15 mouse cellular contexts compared by ENCODE assay signal in the genomic region with DNA sequence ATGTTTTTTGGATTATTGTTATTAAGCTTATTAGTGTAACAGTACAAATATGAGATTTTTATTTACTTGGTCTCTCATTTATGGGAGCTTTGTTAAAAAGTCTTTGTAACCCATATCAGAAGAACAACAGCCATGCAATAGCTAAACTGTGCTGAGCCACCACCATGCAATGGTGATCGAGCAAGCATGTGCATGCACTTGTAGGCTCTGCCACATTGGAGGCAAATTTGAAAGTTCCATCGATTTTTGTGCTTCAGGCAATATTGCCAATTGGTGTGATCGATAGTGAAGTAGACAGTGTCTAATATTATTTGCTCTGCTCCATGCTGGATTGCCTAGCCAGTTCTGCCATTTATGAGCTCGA.
A peak's percentile ranks its signal among the peaks of the same experiment; 100 is the strongest.
DNase-seq lines count a peak whose midpoint lies in the region; ATAC-seq and TF ChIP-seq lines count a peak whose summit lies in the region.
"Had no signal": no experiment of that assay in that cellular context is flagged by ENCODE, and none has a peak within 500 bp of the region (broad histone marks: within the 10 kb centered on the region; RNA-seq: fewer than 3 reads in every experiment).

No protein-coding gene starts in this region.

- no peaks in the 10 kb centered on the region; the same call in 1 of the 2 replicates for H3K4me1 ChIP-seq in forebrain, embryonic 11.5 days (replicated peaks; ENCODE audit: control insufficient read depth, insufficient read depth, low read length)
- H3K4me1 ChIP-seq in forebrain, embryonic 10.5 days, result peaks cover 39% of the 10 kb centered on the region
- no peaks in the 10 kb centered on the region for H3K4me1 ChIP-seq in liver, adult 2 months (ENCODE audit: control insufficient read depth, insufficient read depth, low read length)
- H3K4me1 ChIP-seq in forebrain, embryonic 13.5 days, result peaks cover 10% of the 10 kb centered on the region

- H3K9ac ChIP-seq in forebrain, embryonic 11.5 days (ENCODE audit: low read length), result no peak overlapping the region
- H3K9ac ChIP-seq in liver, adult 2 months (ENCODE audit: low read depth, low read length), result no peak overlapping the region
- H3K9ac ChIP-seq in forebrain, embryonic 13.5 days, result no peak overlapping the region
- H3K9ac ChIP-seq: embryonic facial prominence, embryonic 13.5 days; intestine, embryonic 15.5 days; limb, embryonic 12.5 days; liver, embryonic 14.5 days; lung, embryonic 14.5 days had no signal

- H3ac ChIP-seq in myocyte (ENCODE audit: control insufficient read depth, insufficient read length), result no peak overlapping the region

- H3K4me3 ChIP-seq in forebrain, embryonic 11.5 days (ENCODE audit: low read depth, low read length), result no peak overlapping the region
- no peak overlapping the region for H3K4me3 ChIP-seq in forebrain, embryonic 10.5 days
- no peak overlapping the region for H3K4me3 ChIP-seq in liver, adult 2 months (ENCODE audit: insufficient read depth, low read depth, low read length)
- no peak overlapping the region for H3K4me3 ChIP-seq in forebrain, embryonic 13.5 days
- H3K4me3 ChIP-seq in myocyte, result no peak overlapping the region
- H3K4me3 ChIP-seq: embryonic facial prominence, embryonic 13.5 days; intestine, embryonic 15.5 days; limb, embryonic 12.5 days; megakaryocyte, embryonic 14.5 days had no signal

- 35% methylated on average over 4 of the region's 4 CpGs for WGBS in forebrain, embryonic 11.5 days
- 49% methylated on average over 4 of the region's 4 CpGs for WGBS in forebrain, embryonic 10.5 days
- 82% methylated on average over 4 of the region's 4 CpGs for WGBS in liver, adult 2 months
- 40% methylated on average over 4 of the region's 4 CpGs for WGBS in forebrain, embryonic 13.5 days

- no peaks in the 10 kb centered on the region for H3K36me3 ChIP-seq in forebrain, embryonic 11.5 days (ENCODE audit: control insufficient read depth, insufficient read depth, low read length)
- H3K36me3 ChIP-seq in forebrain, embryonic 10.5 days (replicated peaks), result no peaks in the 10 kb centered on the region
- H3K36me3 ChIP-seq in liver, adult 2 months (ENCODE audit: control insufficient read depth, insufficient read depth, low read length), result no peaks in the 10 kb centered on the region
- H3K36me3 ChIP-seq in forebrain, embryonic 13.5 days (ENCODE audit: poor library complexity, severe bottlenecking), result no peaks in the 10 kb centered on the region
- no peaks in the 10 kb centered on the region for H3K36me3 ChIP-seq in myocyte (ENCODE audit: control insufficient read depth, insufficient read depth)
- H3K36me3 ChIP-seq: embryonic facial prominence, embryonic 13.5 days; intestine, embryonic 15.5 days; limb, embryonic 12.5 days had no signal

- peaks cover 3% of the 10 kb centered on the region; the same call in 1 of the 2 replicates for H3K27me3 ChIP-seq in forebrain, embryonic 11.5 days (ENCODE audit: control insufficient read depth, insufficient read depth, low read length)
- peaks cover 26% of the 10 kb centered on the region for H3K27me3 ChIP-seq in forebrain, embryonic 10.5 days (ENCODE audit: poor library complexity, severe bottlenecking)
- no peaks in the 10 kb centered on the region for H3K27me3 ChIP-seq in liver, adult 2 months (ENCODE audit: control insufficient read depth, insufficient read depth, low read length)
- H3K27me3 ChIP-seq in forebrain, embryonic 13.5 days, result 0 out of 2 replicates have a peak, but pooled peaks cover 6% of the 10 kb centered on the region
- H3K27me3 ChIP-seq in myocyte (ENCODE audit: control insufficient read depth, insufficient read depth, insufficient read length), result no peaks in the 10 kb centered on the region
- H3K27me3 ChIP-seq: embryonic facial prominence, embryonic 13.5 days; intestine, embryonic 15.5 days; limb, embryonic 12.5 days; megakaryocyte, embryonic 14.5 days had no signal

- no peak for TF ChIP-seq POLR2A in liver, adult 2 months (IDR thresholded peaks at IDR 0.05; ENCODE audit: extremely low read depth, insufficient read depth, low read length)
- no peak for TF ChIP-seq POLR2A in myocyte (IDR thresholded peaks at IDR 0.05; ENCODE audit: insufficient read length, low read depth)

- no peaks in the 10 kb centered on the region for H3K9me3 ChIP-seq in forebrain, embryonic 11.5 days (ENCODE audit: control insufficient read depth, low read length)
- H3K9me3 ChIP-seq in forebrain, embryonic 10.5 days, result no peaks in the 10 kb centered on the region
- no peaks in the 10 kb centered on the region for H3K9me3 ChIP-seq in forebrain, embryonic 13.5 days (replicated peaks)
- H3K9me3 ChIP-seq: embryonic facial prominence, embryonic 13.5 days; intestine, embryonic 15.5 days; limb, embryonic 12.5 days; megakaryocyte, embryonic 14.5 days had no signal

- H3K27ac ChIP-seq in forebrain, embryonic 11.5 days (ENCODE audit: low read depth, low read length), result no peak overlapping the region
- no peak overlapping the region for H3K27ac ChIP-seq in forebrain, embryonic 10.5 days
- H3K27ac ChIP-seq in liver, adult 2 months (replicated peaks; ENCODE audit: insufficient read depth, low read depth, low read length), result no peak overlapping the region
- H3K27ac ChIP-seq in forebrain, embryonic 13.5 days, result no peak overlapping the region
- H3K27ac ChIP-seq: intestine, embryonic 15.5 days; liver, embryonic 14.5 days had no signal

- no peak for DNase-seq in forebrain, embryonic 11.5 days (ENCODE audit: low spot score)
- no peak for DNase-seq in forebrain, embryonic 10.5 days (ENCODE audit: extremely low spot score, low spot score)
- peak; percentile 9 for DNase-seq in liver, adult 2 months (ENCODE audit: extremely low read depth, low read depth, low spot score)
- no peak for DNase-seq in liver
- DNase-seq: layer of hippocampus, postnatal 36 days had no signal

- TF ChIP-seq CTCF in liver, adult 2 months (IDR thresholded peaks at IDR 0.05; ENCODE audit: low read depth, low read length), result no peak

- H3K79me2 ChIP-seq in liver, adult 2 months (ENCODE audit: control insufficient read depth, insufficient read depth, low read length), result no peaks in the 10 kb centered on the region
- no peaks in the 10 kb centered on the region for H3K79me2 ChIP-seq in myocyte (ENCODE audit: control insufficient read depth, insufficient read depth)

- ATAC-seq in forebrain, embryonic 11.5 days (replicated peaks; ENCODE audit: low FRiP score), result peak; percentile 63
- ATAC-seq in forebrain, embryonic 13.5 days, result peak; percentile 73; the same call in 1 of the 2 replicates
- ATAC-seq in activated CD4-positive, CD25-positive, alpha-beta regulatory T cell, adult 4 months, result no peak
- ATAC-seq: intestine, embryonic 15.5 days had no signal

- no peak overlapping the region for H3K4me2 ChIP-seq in forebrain, embryonic 11.5 days (ENCODE audit: low read depth, low read length, severe bottlenecking)
- no peak overlapping the region for H3K4me2 ChIP-seq in forebrain, embryonic 13.5 days
- H3K4me2 ChIP-seq in myocyte (ENCODE audit: low read depth), result peak overlapping the region; percentile 68
- H3K4me2 ChIP-seq: embryonic facial prominence, embryonic 13.5 days; heart, embryonic 11.5 days; intestine, embryonic 15.5 days; lung, embryonic 14.5 days had no signal

TF ChIP-seq in myocyte, 11 proteins besides CTCF, POLR2A, EP300 and RAD21:
- TF ChIP-seq MYOG (IDR thresholded peaks at IDR 0.05; ENCODE audit: control insufficient read depth in 1 of 3, insufficient read depth in 1 of 3, insufficient read length in 2 of 3, low read depth in 2 of 3) (no peak), SRF (IDR thresholded peaks at IDR 0.05; ENCODE audit: control insufficient read depth, insufficient read length, low read depth) (no peak)
